Mouse (Mus musculus) frontal cortex, postnatal 14 days (tissue): ENCODE data around the gene Kif5c.

Experiments used
- DNase-seq, 2 experiments: peaks; one replicate each; pipeline ENCODE4 v3.0.0; 2022; ENCODE audit warnings: low spot score in 2 of 2

Kif5c gene

DNA sequence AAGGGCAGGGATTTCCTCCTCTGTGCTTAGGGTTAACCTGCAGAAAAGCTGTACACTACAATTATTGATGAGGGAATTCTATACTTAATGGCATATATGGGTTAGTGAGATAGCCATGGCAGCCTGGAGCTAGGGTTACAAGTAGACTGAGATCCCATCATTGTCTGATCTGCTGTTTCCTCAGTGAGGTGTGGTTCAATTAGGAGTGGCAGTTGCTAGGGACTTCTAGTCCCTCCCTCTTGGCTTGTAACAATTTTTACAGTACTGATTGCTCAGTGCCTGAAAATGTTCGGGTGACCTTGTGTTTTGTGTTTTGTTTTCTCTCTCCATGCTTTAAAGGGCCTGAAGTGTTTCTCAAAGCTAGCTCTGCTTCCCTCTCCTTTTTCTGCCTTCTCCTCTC lies 2.1 kb downstream of the Kif5c start:
- no peak for DNase-seq

- no peak for DNase-seq
These were observed 6.5 kb downstream of the Kif5c start for GRCm38 (mm10) chr2:49625581-49625980.

DNA sequence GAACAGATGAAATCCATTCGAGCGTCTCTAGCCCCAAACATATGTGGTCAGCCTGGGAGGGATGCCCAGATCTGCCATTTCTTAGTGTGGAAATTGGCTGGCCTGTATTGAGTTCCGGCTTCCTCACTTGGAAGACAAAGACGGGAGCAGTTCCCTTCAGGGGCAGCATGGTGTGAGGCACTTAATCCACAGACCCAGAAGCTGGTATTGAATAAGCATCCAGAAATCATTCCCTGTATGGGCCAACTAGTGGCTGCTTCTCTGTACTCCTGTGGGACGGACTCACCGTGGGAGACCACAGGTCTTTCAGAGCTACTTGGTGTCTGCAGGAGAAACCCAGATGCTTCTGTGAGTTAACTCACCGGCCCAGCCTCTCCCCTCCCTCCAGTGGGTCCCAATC lies 8.5 kb downstream of the Kif5c start:
- no peak for DNase-seq

DNA sequence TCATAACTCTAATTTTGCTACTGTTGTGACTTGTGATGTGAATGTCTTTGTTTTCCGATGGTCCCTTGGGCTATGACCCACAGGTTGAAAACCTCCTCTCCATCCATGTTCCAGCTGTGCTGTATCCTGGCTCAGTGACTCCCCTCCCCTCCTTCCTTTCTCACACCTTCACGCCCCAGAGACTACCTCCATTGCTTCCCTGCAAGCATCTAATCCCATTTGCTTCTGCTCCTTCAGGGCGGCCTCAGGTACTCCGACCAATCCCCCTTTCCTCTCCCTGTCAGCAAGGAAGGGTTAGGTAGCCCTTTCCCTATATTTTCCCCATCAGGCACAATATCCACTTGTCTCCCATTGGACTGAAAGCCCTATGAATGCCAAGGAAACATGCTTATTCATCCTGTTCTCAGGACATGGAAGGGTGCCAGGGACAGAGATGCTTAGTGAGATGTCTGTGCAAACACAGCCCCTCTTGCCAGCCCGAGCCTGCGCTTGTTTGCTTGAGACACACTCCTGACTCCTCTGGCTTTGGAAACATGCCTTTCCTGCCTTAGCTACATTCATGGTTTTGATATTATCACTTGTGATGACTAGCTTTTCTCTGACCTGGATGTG lies 9.1 kb downstream of the Kif5c start:
- no peak for DNase-seq

DNA sequence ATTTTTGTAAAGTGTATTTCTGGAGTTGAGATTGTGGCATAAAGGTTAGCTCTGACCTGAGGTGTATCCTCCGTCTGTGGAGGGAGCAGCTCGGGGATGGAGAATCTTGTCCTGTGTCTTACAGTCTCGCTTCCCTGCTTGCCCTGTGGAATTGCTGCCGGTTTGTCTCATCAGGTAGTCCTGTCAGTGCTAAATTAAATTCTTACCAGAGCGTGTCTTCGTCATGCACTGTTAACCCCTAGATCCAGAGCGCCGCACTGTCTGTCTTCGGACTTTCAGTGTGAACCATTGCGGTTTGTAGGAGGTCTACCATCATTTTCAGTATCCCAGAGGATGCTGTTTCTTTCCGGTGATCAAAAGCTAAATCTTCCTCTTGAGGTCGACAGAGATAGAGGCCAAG lies 10.1 kb downstream of the Kif5c start:
- DNase-seq: no peak

- no peak for DNase-seq
These were observed 11.5 kb downstream of the Kif5c start for GRCm38 (mm10) chr2:49630636-49631035.

DNA sequence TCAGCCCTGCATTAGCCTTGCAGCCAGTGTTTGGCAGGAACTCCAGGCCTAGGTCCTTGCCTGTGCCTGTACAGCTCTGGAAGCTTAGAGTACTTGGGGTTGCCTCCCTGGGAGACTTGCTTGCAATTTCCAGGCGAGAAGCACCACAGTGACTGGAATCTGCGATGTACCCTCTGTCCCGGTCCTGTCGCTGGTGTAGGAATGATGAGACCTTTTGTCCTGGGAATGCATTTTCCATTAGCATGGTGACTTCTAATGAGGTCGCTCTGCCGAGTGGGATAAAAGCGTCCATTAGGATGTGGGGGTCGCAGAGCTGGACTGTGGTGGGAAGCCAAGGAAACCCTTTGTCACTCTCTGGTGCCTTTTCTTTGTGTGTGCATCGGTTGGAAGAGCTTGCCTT lies 14.1 kb downstream of the Kif5c start:
- DNase-seq: no peak

GRCm38 (mm10) chr2:49642761-49643160 lies 23.7 kb downstream of the Kif5c start:
- DNase-seq: no peak

GRCm38 (mm10) chr2:49643756-49644155 lies 24.7 kb downstream of the Kif5c start:
- DNase-seq: no peak

DNA sequence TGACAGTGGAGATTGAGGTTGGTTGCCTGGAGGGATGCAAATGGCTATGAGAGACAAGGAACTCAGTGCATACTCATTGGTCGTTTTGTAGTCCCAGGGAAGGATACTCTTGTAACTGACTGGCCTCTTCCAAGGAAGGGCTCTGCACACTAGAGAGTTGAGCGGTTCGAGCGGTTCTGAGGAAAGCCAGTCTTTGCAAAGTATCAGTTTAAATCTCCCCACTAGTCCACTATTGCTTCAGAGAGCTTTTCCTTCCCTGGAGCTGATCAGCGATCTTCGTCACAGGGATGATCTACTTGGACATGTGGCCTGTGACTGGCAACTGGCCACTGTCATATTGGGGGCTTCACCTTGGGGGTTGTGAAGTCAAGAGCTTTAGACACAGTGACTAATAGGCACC lies 28.5 kb downstream of the Kif5c start:
- no peak for DNase-seq

DNA sequence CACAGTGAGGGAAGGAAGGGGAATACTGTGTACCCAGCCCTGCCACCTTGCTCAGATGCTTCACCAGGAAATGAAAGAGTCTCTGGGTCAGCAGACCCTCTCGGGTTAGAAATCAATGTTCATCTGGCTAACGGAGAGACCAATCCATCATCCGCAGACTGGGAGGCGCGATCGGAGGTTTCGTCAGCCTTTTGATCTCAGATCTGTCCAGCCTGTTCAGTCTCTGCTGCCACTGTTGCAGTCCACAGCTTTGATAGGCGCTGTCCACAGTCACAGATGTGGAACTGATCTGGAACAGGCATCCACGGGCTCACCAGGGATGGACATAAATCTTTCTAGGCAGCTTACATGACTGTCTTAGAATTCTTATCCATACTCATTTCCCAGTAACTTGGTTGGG lies 29.2 kb downstream of the Kif5c start:
- DNase-seq: no peak

DNA sequence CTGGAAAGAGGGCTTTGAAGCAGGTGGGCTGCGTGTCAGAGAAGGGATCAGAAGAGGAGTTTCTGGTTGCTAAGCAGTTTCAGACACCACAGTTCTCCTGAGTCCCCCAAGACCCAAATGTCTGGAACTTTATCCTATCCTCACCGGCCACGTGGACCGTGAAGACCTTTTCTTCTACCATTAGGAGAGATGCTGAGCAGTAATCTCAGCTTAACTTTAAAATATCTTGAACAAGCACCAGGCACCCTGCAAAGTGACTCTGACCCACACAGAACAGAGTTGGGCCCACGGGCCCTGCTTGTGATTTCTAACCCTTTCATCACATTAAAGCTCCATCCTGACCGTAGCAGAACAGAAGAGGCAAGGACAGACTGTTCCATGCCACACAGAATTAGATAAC lies 29.7 kb downstream of the Kif5c start:
- DNase-seq: no peak

- no peak for DNase-seq
These were observed 30.1 kb downstream of the Kif5c start for GRCm38 (mm10) chr2:49649211-49649610.

DNA sequence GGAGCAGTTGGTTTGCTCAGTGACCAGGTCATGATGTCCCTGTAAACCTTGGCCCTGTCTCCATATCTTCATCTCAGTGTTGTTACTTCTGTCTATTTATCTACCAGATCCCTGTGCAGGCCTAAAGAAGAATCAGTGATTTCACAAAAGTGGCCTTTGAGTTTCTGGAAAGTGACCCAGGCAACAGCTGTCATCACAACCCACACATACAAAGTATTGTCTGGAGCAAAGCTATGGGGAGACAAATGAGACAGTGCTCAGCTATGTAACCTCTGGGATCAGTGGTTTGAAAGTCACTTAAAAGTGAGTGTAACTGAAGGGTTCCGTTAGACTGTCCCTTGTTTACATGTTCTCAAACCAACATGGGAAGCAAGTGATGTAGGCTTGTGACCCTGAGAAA lies 32.6 kb downstream of the Kif5c start:
- no peak for DNase-seq

GRCm38 (mm10) chr2:49654606-49655005 lies 35.5 kb downstream of the Kif5c start:
- DNase-seq: no peak

- DNase-seq: no peak
These were observed 36.2 kb downstream of the Kif5c start for GRCm38 (mm10) chr2:49655195-49655873.

- no peak for DNase-seq
These were observed 36.7 kb downstream of the Kif5c start for GRCm38 (mm10) chr2:49655874-49656195.

GRCm38 (mm10) chr2:49656988-49657387 lies 37.9 kb downstream of the Kif5c start:
- no peak for DNase-seq

DNA sequence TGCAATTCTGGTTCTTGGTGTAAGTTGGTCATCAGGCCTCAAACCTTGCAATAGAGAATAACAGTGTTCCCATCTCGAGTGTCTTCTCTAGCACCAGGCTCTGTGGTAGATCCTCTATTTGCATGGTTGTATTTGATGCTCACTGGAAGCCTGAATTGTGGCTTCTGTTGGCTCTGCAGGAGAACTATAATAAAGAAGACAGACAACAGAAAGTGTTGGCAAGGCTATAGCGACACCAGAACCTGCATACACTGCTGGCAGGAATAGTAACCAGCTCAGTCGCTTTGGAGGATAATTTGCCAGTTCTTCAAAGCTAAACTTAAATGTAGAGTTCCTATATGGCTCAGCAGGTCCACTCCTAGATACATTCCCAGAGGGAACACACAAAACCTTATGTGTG lies 38.6 kb downstream of the Kif5c start:
- DNase-seq: no peak

- no peak for DNase-seq
These were observed 39.9 kb downstream of the Kif5c start for GRCm38 (mm10) chr2:49658988-49659387.

GRCm38 (mm10) chr2:49659964-49660363 lies 40.9 kb downstream of the Kif5c start:
- DNase-seq: no peak

- DNase-seq: no peak
These were observed 41.4 kb downstream of the Kif5c start for GRCm38 (mm10) chr2:49660375-49660923.

- DNase-seq: no peak
These were observed 42.2 kb downstream of the Kif5c start for GRCm38 (mm10) chr2:49661348-49661747.

- DNase-seq: no peak
These were observed 42.8 kb downstream of the Kif5c start for GRCm38 (mm10) chr2:49661872-49662271.
